Comparison of ENCODE assay signal across 9 mouse cellular contexts in the genomic region with DNA sequence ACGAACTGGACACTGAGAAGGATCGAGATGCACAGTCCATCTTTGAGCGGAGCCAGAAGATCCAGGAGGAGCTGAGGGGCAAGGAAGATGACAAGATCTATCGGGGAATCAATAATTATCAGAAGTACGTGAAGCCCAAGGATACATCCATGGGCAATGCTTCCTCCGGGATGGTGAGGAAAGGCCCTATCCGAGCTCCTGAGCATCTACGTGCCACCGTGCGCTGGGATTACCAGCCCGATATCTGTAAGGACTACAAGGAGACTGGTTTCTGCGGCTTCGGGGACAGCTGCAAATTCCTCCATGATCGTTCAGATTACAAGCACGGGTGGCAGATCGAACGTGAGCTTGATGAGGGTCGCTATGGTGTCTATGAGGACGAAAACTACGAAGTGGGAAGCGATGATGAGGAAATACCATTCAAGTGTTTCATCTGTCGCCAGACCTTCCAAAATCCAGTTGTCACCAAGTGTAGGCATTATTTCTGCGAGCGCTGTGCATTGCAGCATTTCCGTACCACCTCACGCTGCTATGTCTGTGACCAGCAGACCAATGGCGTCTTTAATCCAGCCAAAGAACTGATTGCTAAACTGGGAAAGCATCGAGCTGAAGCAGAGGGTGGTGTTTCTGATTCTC. TPM values are rescaled to one million over a fixed set of nuclear protein-coding genes. Genes with fewer than 3 reads are reported as not detected.
A peak's percentile ranks its signal among the peaks of the same experiment; 100 is the strongest.
DNase-seq lines count a peak whose midpoint lies in the region; ATAC-seq and TF ChIP-seq lines count a peak whose summit lies in the region.
"Had no signal": no experiment of that assay in that cellular context is flagged by ENCODE, and none has a peak within 500 bp of the region (broad histone marks: within the 10 kb centered on the region; RNA-seq: fewer than 3 reads in every experiment).

No protein-coding gene starts in this region.

- H3K36me3 ChIP-seq in forebrain, embryonic 13.5 days (ENCODE audit: poor library complexity, severe bottlenecking), result 0 out of 2 replicates have a peak, but pooled peaks cover 3% of the 10 kb centered on the region
- H3K36me3 ChIP-seq in midbrain, embryonic 14.5 days (ENCODE audit: control insufficient read depth, insufficient read depth, low read length), result 0 out of 2 replicates have a peak, but pooled peaks cover 2% of the 10 kb centered on the region

- ATAC-seq in forebrain, embryonic 13.5 days, result peak; percentile 46
- ATAC-seq in midbrain, embryonic 14.5 days (ENCODE audit: low FRiP score, low TSS enrichment), result peak; percentile 19

- no peaks in the 10 kb centered on the region for H3K27me3 ChIP-seq in forebrain, embryonic 13.5 days
- no peaks in the 10 kb centered on the region for H3K27me3 ChIP-seq in midbrain, embryonic 14.5 days (ENCODE audit: control insufficient read depth, insufficient read depth, low read length)

- no peaks in the 10 kb centered on the region for H3K9me3 ChIP-seq in forebrain, embryonic 13.5 days (replicated peaks)
- no peaks in the 10 kb centered on the region for H3K9me3 ChIP-seq in midbrain, embryonic 14.5 days (ENCODE audit: control insufficient read depth, low read length)

- intact Hi-C loops in gastrocnemius, adult 2 months (cut with DNase I), result no loop called here
- intact Hi-C loops in left cerebral cortex, postnatal 25 days (cut with DNase I), result no loop called here

- H3K4me1 ChIP-seq in forebrain, embryonic 13.5 days, result peaks cover 3% of the 10 kb centered on the region; the same call in 1 of the 2 replicates
- 0 out of 2 replicates have a peak, but pooled peaks cover 3% of the 10 kb centered on the region for H3K4me1 ChIP-seq in midbrain, embryonic 14.5 days (ENCODE audit: control insufficient read depth, insufficient read depth, low read length)

- WGBS in forebrain, embryonic 13.5 days, result 20% methylated on average over 28 of the region's 28 CpGs
- whole genome bisulfite sequencing in midbrain, embryonic 14.5 days, result 32% methylated on average over 28 of the region's 28 CpGs

- H3K4me3 ChIP-seq in gastrocnemius, adult 2 months, result peak overlapping the region; percentile 86
- H3K4me3 ChIP-seq in forebrain, embryonic 13.5 days, result peak overlapping the region; percentile 53
- H3K4me3 ChIP-seq in midbrain, embryonic 14.5 days (replicated peaks; ENCODE audit: low read depth, low read length), result peak overlapping the region; percentile 51

- no peak for TF ChIP-seq CTCF in gastrocnemius, adult 2 months (IDR thresholded peaks at IDR 0.05)

- no peak for DNase-seq in gastrocnemius, adult 2 months
- no peak for DNase-seq in gastrocnemius, postnatal 10 days
- peak; percentile 3 for DNase-seq in urinary bladder, postnatal 25 days (ENCODE audit: low spot score)
- DNase-seq in urinary bladder, adult 2 months (ENCODE audit: low spot score), result no peak
- DNase-seq in left cerebral cortex, postnatal 25 days (ENCODE audit: low spot score in 2 of 2), result peak; percentile 23 to 35
- peak; percentile 41 for DNase-seq in midbrain, embryonic 14.5 days
- DNase-seq in ovary, adult 18-20 months (ENCODE audit: low spot score), result no peak

- peak overlapping the region; percentile 81 for H3K27ac ChIP-seq in gastrocnemius, adult 2 months
- peak overlapping the region; percentile 48; the same call in 1 of the 2 replicates for H3K27ac ChIP-seq in forebrain, embryonic 13.5 days
- peak overlapping the region; percentile 75 for H3K27ac ChIP-seq in midbrain, embryonic 14.5 days (replicated peaks; ENCODE audit: low read depth, low read length)

- peak overlapping the region; percentile 65 for H3K9ac ChIP-seq in forebrain, embryonic 13.5 days
- H3K9ac ChIP-seq in midbrain, embryonic 14.5 days (replicated peaks; ENCODE audit: low read length), result peak overlapping the region; percentile 60

- peak overlapping the region; percentile 63 for H3K4me2 ChIP-seq in forebrain, embryonic 13.5 days
- peak overlapping the region; percentile 58 for H3K4me2 ChIP-seq in midbrain, embryonic 14.5 days (ENCODE audit: low read length)

RNA-seq across cellular contexts. Expression of gene Rnf113a1, which starts 0.8 kb away (rescaled TPM):
- 1 to 10 TPM; 1.7 to 2.6 TPM for total RNA-seq in gastrocnemius, adult 2 months (2021)
- 1 to 10 TPM; 2.8 to 2.9 TPM for total RNA-seq in gastrocnemius, postnatal 10 days (2021)
- polyA plus RNA-seq in urinary bladder, adult 2 months (2012; rRNA removed), result 5.9 and 7.4 TPM in 2 replicates
- polyA plus RNA-seq in forebrain, embryonic 13.5 days (2015; fragmentation: Nextera tagmentation; extraction: Ambion mirVana), result 13.6 and 14.4 TPM in 2 replicates
- total RNA-seq in left cerebral cortex, postnatal 25 days (2021), result 1 to 10 TPM; 7.4 TPM
- polyA plus RNA-seq in midbrain, embryonic 14.5 days (2014; fragmentation: Nextera tagmentation; extraction: Ambion mirVana), result 20.5 and 20.8 TPM in 2 replicates

RNA-seq across cellular contexts. Expression of gene Ndufa1, which starts 0.9 kb away (rescaled TPM):
- 100 to 1,000 TPM; 357 to 460 TPM for total RNA-seq in gastrocnemius, adult 2 months (2021)
- 100 to 1,000 TPM; 318 to 357 TPM for total RNA-seq in gastrocnemius, postnatal 10 days (2021)
- polyA plus RNA-seq in urinary bladder, adult 2 months (2012; rRNA removed), result 400 and 528 TPM in 2 replicates
- 499 and 510 TPM in 2 replicates for polyA plus RNA-seq in forebrain, embryonic 13.5 days (2015; fragmentation: Nextera tagmentation; extraction: Ambion mirVana)
- total RNA-seq in left cerebral cortex, postnatal 25 days (2021), result 100 to 1,000 TPM; 227 to 238 TPM
- polyA plus RNA-seq in midbrain, embryonic 14.5 days (2014; fragmentation: Nextera tagmentation; extraction: Ambion mirVana), result 577 and 838 TPM in 2 replicates

RNA-seq across cellular contexts. Expression of gene Gm9, which starts 19.0 kb away (rescaled TPM):
- not detected for total RNA-seq in gastrocnemius, adult 2 months (2021)
- total RNA-seq in gastrocnemius, postnatal 10 days (2021), result not detected
- not detected in 2 replicates for polyA plus RNA-seq in urinary bladder, adult 2 months (2012; rRNA removed)
- not detected in 2 replicates for polyA plus RNA-seq in forebrain, embryonic 13.5 days (2015; fragmentation: Nextera tagmentation; extraction: Ambion mirVana)
- not detected for total RNA-seq in left cerebral cortex, postnatal 25 days (2021)
- polyA plus RNA-seq in midbrain, embryonic 14.5 days (2014; fragmentation: Nextera tagmentation; extraction: Ambion mirVana), result not detected in 2 replicates
- total RNA-seq: layer of hippocampus, adult 18-20 months had no signal

RNA-seq across cellular contexts. Expression of gene Akap14, which starts 23.2 kb away (rescaled TPM):
- not detected for total RNA-seq in gastrocnemius, adult 2 months (2021)
- not detected for total RNA-seq in gastrocnemius, postnatal 10 days (2021)
- not detected in 2 replicates for polyA plus RNA-seq in urinary bladder, adult 2 months (2012; rRNA removed)
- polyA plus RNA-seq in forebrain, embryonic 13.5 days (2015; fragmentation: Nextera tagmentation; extraction: Ambion mirVana), result 0.13 and 0.27 TPM in 2 replicates
- not detected for total RNA-seq in left cerebral cortex, postnatal 25 days (2021)
- polyA plus RNA-seq in midbrain, embryonic 14.5 days (2014; fragmentation: Nextera tagmentation; extraction: Ambion mirVana), result 0.22 and 0.63 TPM in 2 replicates

RNA-seq across cellular contexts. Expression of gene Rhox1, which starts 30.2 kb away (rescaled TPM):
- not detected for total RNA-seq in gastrocnemius, adult 2 months (2021)
- not detected for total RNA-seq in gastrocnemius, postnatal 10 days (2021)
- not detected in 2 replicates for polyA plus RNA-seq in urinary bladder, adult 2 months (2012; rRNA removed)
- polyA plus RNA-seq in forebrain, embryonic 13.5 days (2015; fragmentation: Nextera tagmentation; extraction: Ambion mirVana), result not detected in 2 replicates
- total RNA-seq in left cerebral cortex, postnatal 25 days (2021), result not detected
- polyA plus RNA-seq in midbrain, embryonic 14.5 days (2014; fragmentation: Nextera tagmentation; extraction: Ambion mirVana), result not detected in 2 replicates
- total RNA-seq: layer of hippocampus, adult 18-20 months had no signal

Comparison
In these comparisons a context has a peak if more than half of its experiments do, and no peak if none do; other contexts are left out.
1. DNase-seq: peak in urinary bladder, postnatal 25 days (single experiment), left cerebral cortex, postnatal 25 days (2 of 2) and midbrain, embryonic 14.5 days (single experiment); none in gastrocnemius, adult 2 months (single experiment), gastrocnemius, postnatal 10 days (single experiment), urinary bladder, adult 2 months (single experiment) and ovary, adult 18-20 months (single experiment).
2. Peak in every context shown above with its lines, with median percentiles within 50 percentile points of each other: H3K27ac ChIP-seq and H3K4me3 ChIP-seq.